Mouse (Mus musculus): ENCODE data around the gene Prok1.

DNA sequence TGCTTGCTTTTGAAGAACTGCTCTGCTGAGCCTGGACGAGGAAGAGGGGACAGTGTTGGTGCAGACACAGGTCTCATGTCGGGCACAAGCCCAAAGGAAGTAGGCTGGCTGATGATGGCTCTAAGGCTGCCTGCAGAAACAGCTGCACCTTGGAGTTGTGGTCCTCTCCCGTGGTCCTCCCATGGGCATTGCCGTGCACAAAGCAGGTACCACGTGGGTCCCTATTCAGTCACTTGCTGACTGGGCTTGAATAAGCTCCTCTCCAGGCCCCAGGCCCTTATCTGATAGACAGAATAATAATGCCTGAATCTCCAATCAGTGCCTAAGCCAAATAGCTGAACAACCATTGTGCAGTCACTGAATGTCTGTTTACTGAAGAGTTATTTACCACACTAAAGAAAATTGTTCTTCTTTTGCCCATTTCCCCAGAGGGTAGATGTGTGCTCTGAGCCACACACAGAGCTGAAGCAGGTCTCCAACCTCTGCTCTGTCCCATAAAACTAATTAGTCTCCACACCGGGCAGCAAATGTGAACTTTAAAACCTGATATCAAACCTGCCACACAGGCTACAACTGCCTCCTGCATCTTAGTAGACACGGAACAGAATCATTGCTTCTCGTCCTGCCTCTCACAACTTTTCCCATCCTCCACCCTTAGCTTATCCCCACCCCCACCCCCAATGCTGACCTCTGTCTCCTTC, 23.0 kb downstream of the Prok1 start:
- TF ChIP-seq CTCF (IDR thresholded peaks at IDR 0.05; ENCODE audit: low read depth) (no peak), EP300 (IDR thresholded peaks at IDR 0.05; ENCODE audit: low read depth) (no peak)

All from liver, embryonic 14.5 days (tissue).